Mouse (Mus musculus) heart, postnatal 25 days (tissue): Measurements from ENCODE around the gene Hk1. TPM values are rescaled to one million over a fixed set of nuclear protein-coding genes. Genes with fewer than 3 reads are reported as not detected.
A peak's percentile ranks its signal among the peaks of the same experiment; 100 is the strongest.

Experiments used
- DNase-seq: peaks from one replicate; pipeline ENCODE4 v3.0.0; 2022; ENCODE audit warnings: low spot score
- intact Hi-C: fragments of 180-260 bp; cut with DNase I; formaldehyde crosslinking; loops from one replicate; pipeline ENCODE4 v1.15.1; 2025
- total RNA-seq, 2 experiments: library from RNA; stranded (reverse); gene quantifications; 2 replicates each; pipeline ENCODE4 v1.2.3; 2021

Gene Hk1
- total RNA-seq, 2 experiments from 2014 or later: 123 to 142 TPM

GRCm38 (mm10) chr10:62239270-62239669 is 140.4 kb downstream of the Hk1 start:
- intact Hi-C loops: no loop called here
- DNase-seq: no peak

DNA sequence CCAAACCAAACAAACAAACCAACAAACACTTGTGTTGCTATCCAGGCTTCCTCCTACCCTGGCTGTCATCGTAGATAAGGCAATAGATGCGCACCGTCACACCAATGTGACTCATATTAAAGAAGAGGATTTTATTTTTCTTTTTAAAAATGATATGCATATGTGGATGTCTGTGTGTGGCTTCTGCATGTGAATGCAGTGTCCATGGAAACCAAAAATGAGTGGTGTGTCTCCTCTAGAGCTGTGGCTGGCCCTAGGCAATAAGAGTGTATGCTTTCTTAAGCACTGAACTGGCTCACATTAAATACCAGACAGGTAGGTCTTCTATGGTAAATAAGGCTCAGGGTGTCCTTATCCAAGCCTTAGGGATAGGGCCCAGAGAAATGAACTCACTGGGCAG is 141.0 kb downstream of the Hk1 start:
- DNase-seq: no peak
- intact Hi-C loops: no loop called here

GRCm38 (mm10) chr10:62237205-62237604 is 142.5 kb downstream of the Hk1 start:
- intact Hi-C loops: no loop called here
- DNase-seq: no peak

GRCm38 (mm10) chr10:62236165-62236564 is 143.5 kb downstream of the Hk1 start:
- intact Hi-C loops: no loop called here
- DNase-seq: no peak

- no peak for DNase-seq
- intact Hi-C loops: no loop called here
Observed at GRCm38 (mm10) chr10:62231811-62232210, 147.9 kb downstream of the Hk1 start.

GRCm38 (mm10) chr10:62231395-62231732 is 148.3 kb downstream of the Hk1 start:
- intact Hi-C loops: no loop called here
- DNase-seq: no peak

GRCm38 (mm10) chr10:62230708-62231394 is 148.9 kb downstream of the Hk1 start, which contains the start of gene Tspan15:
Gene Tspan15 (minus strand): TSS chr10:62231251.
- DNase-seq: peak; percentile 87
- intact Hi-C loops: no loop called here

- intact Hi-C loops: no loop called here
- DNase-seq: no peak
Observed at GRCm38 (mm10) chr10:62228126-62228525, 151.6 kb downstream of the Hk1 start.

GRCm38 (mm10) chr10:62225839-62226238 is 153.9 kb downstream of the Hk1 start:
- intact Hi-C loops: no loop called here
- DNase-seq: no peak

GRCm38 (mm10) chr10:62224231-62224630 is 155.5 kb downstream of the Hk1 start:
- no peak for DNase-seq
- intact Hi-C loops: no loop called here

- no peak for DNase-seq
- intact Hi-C loops: no loop called here
Observed at GRCm38 (mm10) chr10:62222777-62223176, 156.9 kb downstream of the Hk1 start.

DNA sequence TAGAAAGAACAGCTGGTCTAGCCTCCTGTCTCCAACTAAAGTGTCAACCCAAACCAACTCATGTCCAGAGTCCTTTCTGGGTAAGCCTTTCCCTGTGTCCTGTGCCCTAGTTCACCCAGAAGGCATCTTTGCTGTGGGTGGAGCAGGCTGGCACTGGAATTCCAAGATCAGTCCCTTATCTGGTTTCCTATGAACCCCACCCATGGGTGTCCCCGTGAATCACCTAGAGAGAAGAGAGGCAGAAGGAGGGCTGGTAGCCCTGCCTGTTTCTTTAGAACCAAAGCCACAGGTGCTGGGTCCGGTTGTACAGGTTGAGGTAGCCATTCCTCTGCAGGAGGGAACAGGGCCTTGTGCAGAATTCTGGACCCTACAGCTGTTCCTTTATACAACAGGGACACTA is 158.1 kb downstream of the Hk1 start:
- no peak for DNase-seq
- intact Hi-C loops: no loop called here

GRCm38 (mm10) chr10:62220732-62221514 is 158.8 kb downstream of the Hk1 start:
- no peak for DNase-seq
- intact Hi-C loops: no loop called here

Other genes with a start within 250 kb of the Hk1 start
- not detected for gene Neurog3, start 246.8 kb downstream of the Hk1 start, total RNA-seq
- gene Fam241b, start 236.0 kb downstream of the Hk1 start, total RNA-seq: 1 to 10 TPM; 1.6 TPM
- gene Tspan15, start 148.7 kb downstream of the Hk1 start, total RNA-seq: 1 to 10 TPM; 8.3 to 8.6 TPM
- gene Tacr2, start 127.5 kb downstream of the Hk1 start, total RNA-seq: not detected
- gene Hkdc1, start 42.6 kb upstream of the Hk1 start, total RNA-seq: not detected
- under 1 TPM; 0.22 to 0.26 TPM for gene 4930507D05Rik, start 69.6 kb upstream of the Hk1 start, total RNA-seq
- gene Supv3l1, start 69.8 kb upstream of the Hk1 start, total RNA-seq: 10 to 100 TPM; 38.5 to 39.3 TPM
- gene Vps26a, start 106.9 kb upstream of the Hk1 start, total RNA-seq: 10 to 100 TPM; 40.9 to 48.2 TPM
- gene Srgn, start 147.5 kb upstream of the Hk1 start, total RNA-seq: 10 to 100 TPM; 40.2 to 45.4 TPM
- gene Kif1bp, start 198.5 kb upstream of the Hk1 start, total RNA-seq: 10 to 100 TPM; 36.8 to 41.7 TPM
- 10 to 100 TPM; 26.8 to 27.8 TPM for gene Ddx21, start 222.4 kb upstream of the Hk1 start, total RNA-seq